Mouse (Mus musculus) erythroblast, embryonic 14.5 days (primary cell): ENCODE data around the gene Pla2g16.

ENCODE experiments used
- GATA1 ChIP-seq: IDR thresholded peaks from 2 replicates; pipeline ENCODE4 v1.6.1; 2012; ENCODE audit warnings: low read length, inconsistent platforms, mixed read lengths
- TAL1 ChIP-seq: IDR thresholded peaks from 3 replicates; pipeline ENCODE4 v1.6.1; 2012; ENCODE audit warnings: low read length, inconsistent platforms, mixed read lengths

GRCm38 (mm10) chr19:7523292-7523691 lies 34.0 kb upstream of the Pla2g16 start:
- no peak for TF ChIP-seq GATA1
- no peak; the same call in 2 of the 3 replicates for TF ChIP-seq TAL1
